Mouse (Mus musculus) testis, adult 2 months (tissue): ENCODE results near the gene Ehmt1.

Experiments used
- CTCF ChIP-seq: fragments of 200-500 bp; IDR thresholded peaks from 2 replicates; pipeline ENCODE4 v1.5.1; 2012; ENCODE audit warnings: low read depth, mild to moderate bottlenecking, inconsistent platforms, low read length, moderate library complexity; ENCODE audit not compliant: control insufficient read depth, insufficient read depth, insufficient replicate concordance
- POLR2A ChIP-seq: fragments of 200-500 bp; IDR thresholded peaks from 2 replicates; pipeline ENCODE4 v1.6.1; 2012; ENCODE audit warnings: low read depth, mild to moderate bottlenecking, inconsistent platforms, low read length, moderate library complexity; ENCODE audit not compliant: control insufficient read depth

DNA sequence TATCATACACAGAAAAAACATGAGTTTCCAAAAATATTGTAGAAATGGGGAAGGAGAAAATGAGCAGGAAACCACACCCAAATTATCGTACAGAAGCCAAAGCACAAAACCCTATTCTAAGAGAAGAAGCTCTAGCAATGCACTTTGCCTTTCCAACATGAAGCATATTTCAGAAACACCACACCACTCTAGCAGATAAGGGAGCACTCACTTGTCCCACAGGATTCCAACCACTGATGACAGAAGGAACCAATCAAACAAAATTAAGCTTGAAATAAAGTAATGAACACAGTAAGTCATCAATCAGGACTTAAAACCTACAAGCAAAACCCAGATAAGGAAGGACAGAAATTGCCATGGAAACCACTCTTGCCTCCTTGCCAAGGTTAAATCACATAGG is 74.2 kb downstream of the Ehmt1 start:
- TF ChIP-seq CTCF: no peak
- no peak for TF ChIP-seq POLR2A
